Mouse (Mus musculus): ENCODE results near the gene Sema4d.

DNA sequence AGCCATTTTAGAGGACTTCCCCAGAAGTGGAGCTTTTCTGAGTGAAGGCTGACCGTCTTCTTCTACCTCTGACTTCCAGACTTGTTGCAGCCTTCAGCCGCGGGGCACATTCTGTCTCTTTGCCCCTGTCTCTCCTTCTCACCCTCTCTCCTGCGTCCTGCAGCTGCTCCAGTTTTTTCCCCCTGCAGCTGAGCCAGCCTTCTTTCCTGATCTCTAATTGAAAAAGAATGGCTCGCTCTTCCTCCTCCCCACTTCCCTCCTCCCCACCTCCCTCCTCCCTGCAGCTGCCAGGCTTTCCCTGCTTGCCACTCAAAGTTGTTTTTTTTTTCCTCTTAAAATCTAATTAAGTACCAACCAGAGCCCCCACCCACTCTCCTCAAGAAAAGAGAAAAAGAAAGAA is 48.6 kb upstream of the Sema4d start:
- TF ChIP-seq CTCF (IDR thresholded peaks at IDR 0.05; ENCODE audit: low read depth), result no peak
- no peak for TF ChIP-seq EP300 (optimal IDR thresholded peaks at IDR 0.05)
